Mouse (Mus musculus): ENCODE measurements around the gene Rab11fip3. TPM values are rescaled to one million over a fixed set of nuclear protein-coding genes. Genes with fewer than 3 reads are reported as not detected.

The Rab11fip3 gene
- total and polyA plus RNA-seq, 3 experiments = 3.0 to 13.9 (median 9.3) TPM

DNA sequence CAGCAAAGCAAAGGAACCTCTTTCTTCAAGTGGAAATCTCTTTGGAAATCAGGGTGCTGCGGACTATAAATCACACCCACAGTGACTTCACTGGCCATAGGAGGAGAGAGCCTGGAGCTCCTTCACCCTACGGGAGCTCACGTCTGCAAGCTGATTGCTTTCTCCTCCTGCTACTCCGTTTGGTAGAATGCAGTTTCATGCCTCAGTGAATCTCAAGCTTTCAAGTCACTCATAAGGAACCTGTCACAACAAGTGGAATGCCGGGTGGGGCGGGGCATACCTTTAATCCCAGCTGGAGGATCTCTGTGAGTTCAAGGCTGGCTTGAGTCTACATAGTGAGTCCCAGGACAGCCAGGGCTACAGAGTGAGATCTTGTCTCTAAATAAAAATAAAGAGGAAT is 14.2 kb downstream of the Rab11fip3 start:
- DNase-seq (ENCODE audit: low spot score) (no peak), ATAC-seq (ENCODE audit: extremely low read depth, insufficient number of reproducible peaks, low FRiP score, poor library complexity, severe bottlenecking) (no peak)
- H3K4me3 ChIP-seq (ENCODE audit: low read depth, low read length) = no peak overlapping the region
- H3K9me3 ChIP-seq (replicated peaks) = no peaks in the 10 kb centered on the region
- peaks cover 33% of the 10 kb centered on the region for H3K36me3 ChIP-seq (replicated peaks)
- no peak for TF ChIP-seq POLR2AphosphoS5 (IDR thresholded peaks at IDR 0.05; ENCODE audit: insufficient replicate concordance, low read depth, low read length)
- TF ChIP-seq CTCF (IDR thresholded peaks at IDR 0.05; ENCODE audit: low read depth, low read length) = no peak
- TF ChIP-seq GATA2 (IDR thresholded peaks at IDR 0.05; ENCODE audit: borderline replicate concordance, low read depth, low read length) = no peak
- TF ChIP-seq TAL1 (conservative IDR thresholded peaks at IDR 0.05; ENCODE audit: low read depth, low read length) = no peak
- TF ChIP-seq GATA1 (IDR thresholded peaks at IDR 0.05; ENCODE audit: borderline replicate concordance, low read length) = no peak
- no peaks in the 10 kb centered on the region for H3K27me3 ChIP-seq (ENCODE audit: insufficient read depth, low read length)
- peaks cover 7% of the 10 kb centered on the region; the same call in 1 of the 2 replicates for H3K4me1 ChIP-seq (ENCODE audit: insufficient read depth, low read depth, low read length)

DNA sequence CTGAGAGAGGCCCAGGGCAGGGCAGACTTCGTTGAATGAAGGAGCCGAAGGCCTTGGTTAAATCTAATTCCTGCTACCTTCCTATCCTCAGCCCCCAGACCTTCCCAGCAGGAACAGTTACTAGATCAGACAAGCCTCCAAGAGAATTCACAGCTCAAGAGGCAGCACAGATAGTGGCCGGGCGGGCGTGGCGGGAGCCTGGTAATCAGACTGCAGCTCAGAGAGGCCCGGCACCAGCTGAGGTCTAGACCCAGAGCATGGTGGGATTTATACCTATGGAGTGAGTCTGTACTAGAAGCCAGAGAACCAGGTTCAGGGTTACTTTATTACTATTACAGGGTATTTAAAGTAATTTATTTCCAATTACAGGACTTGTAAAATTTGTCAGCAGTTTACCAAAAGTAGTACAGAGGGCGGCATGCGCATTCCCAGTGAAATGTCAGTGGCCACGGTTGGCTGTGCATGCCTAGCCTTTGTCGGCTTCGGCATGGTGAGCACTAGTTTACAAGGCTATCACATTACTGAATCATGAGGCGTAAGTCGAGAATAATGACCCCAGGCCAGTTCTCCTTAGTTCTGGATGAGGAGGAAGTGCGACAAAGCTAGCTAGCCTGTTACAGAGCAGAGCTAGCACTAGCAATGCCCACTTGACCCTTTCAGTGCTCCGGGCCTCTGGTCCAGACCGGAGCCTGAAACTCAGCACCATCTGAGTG is 15.1 kb downstream of the Rab11fip3 start:
- H3K4me1 ChIP-seq (ENCODE audit: insufficient read depth, low read depth, low read length) = peaks cover 8% of the 10 kb centered on the region; the same call in 1 of the 2 replicates
- peaks cover 26% of the 10 kb centered on the region for H3K36me3 ChIP-seq (replicated peaks)
- no peak for TF ChIP-seq POLR2AphosphoS5 (IDR thresholded peaks at IDR 0.05; ENCODE audit: insufficient replicate concordance, low read depth, low read length)
- TF ChIP-seq TAL1 (conservative IDR thresholded peaks at IDR 0.05; ENCODE audit: low read depth, low read length) = no peak
- no peak for TF ChIP-seq GATA2 (IDR thresholded peaks at IDR 0.05; ENCODE audit: borderline replicate concordance, low read depth, low read length)
- TF ChIP-seq GATA1 (IDR thresholded peaks at IDR 0.05; ENCODE audit: borderline replicate concordance, low read length) = no peak
- no peak for TF ChIP-seq CTCF (IDR thresholded peaks at IDR 0.05; ENCODE audit: low read depth, low read length)
- H3K27me3 ChIP-seq (ENCODE audit: insufficient read depth, low read length) = no peaks in the 10 kb centered on the region
- H3K4me3 ChIP-seq (ENCODE audit: low read depth, low read length) = no peak overlapping the region
- ATAC-seq (ENCODE audit: extremely low read depth, insufficient number of reproducible peaks, low FRiP score, poor library complexity, severe bottlenecking) (no peak), DNase-seq (ENCODE audit: low spot score) (no peak)
- H3K9me3 ChIP-seq (replicated peaks) = no peaks in the 10 kb centered on the region

DNA sequence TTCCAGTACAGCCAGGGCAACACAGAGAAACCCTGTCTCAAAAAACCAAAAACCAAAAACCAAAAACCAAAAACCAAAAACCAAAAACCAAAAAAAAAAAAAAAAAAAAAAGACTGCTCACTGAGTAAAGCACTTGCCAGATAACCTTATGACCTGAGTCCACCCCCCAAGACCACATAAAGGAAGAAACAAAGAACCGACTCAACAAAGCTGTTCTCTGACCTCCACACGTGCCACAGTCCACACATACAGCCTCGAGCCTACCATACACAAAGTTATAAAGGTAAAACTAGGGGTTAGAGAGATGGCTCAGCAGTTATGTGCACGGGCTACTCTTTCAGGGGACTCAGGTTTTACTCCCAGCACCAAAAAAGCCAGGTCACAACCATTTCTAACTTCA is 16.6 kb downstream of the Rab11fip3 start:
- Histone ChIP-seq H3K36me3 (replicated peaks) (peaks cover 18% of the 10 kb centered on the region), H3K9me3 (replicated peaks) (no peaks in the 10 kb centered on the region), H3K4me3 (ENCODE audit: low read depth, low read length) (no peak overlapping the region), H3K27me3 (ENCODE audit: insufficient read depth, low read length) (no peaks in the 10 kb centered on the region), H3K4me1 (ENCODE audit: insufficient read depth, low read depth, low read length) (peaks cover 8% of the 10 kb centered on the region; the same call in 1 of the 2 replicates)
- DNase-seq (ENCODE audit: low spot score) (no peak), ATAC-seq (ENCODE audit: extremely low read depth, insufficient number of reproducible peaks, low FRiP score, poor library complexity, severe bottlenecking) (no peak)
- no peak for TF ChIP-seq GATA1 (IDR thresholded peaks at IDR 0.05; ENCODE audit: borderline replicate concordance, low read length)
- no peak for TF ChIP-seq TAL1 (conservative IDR thresholded peaks at IDR 0.05; ENCODE audit: low read depth, low read length)
- no peak for TF ChIP-seq POLR2AphosphoS5 (IDR thresholded peaks at IDR 0.05; ENCODE audit: insufficient replicate concordance, low read depth, low read length)
- TF ChIP-seq CTCF (IDR thresholded peaks at IDR 0.05; ENCODE audit: low read depth, low read length) = no peak
- no peak for TF ChIP-seq GATA2 (IDR thresholded peaks at IDR 0.05; ENCODE audit: borderline replicate concordance, low read depth, low read length)

DNA sequence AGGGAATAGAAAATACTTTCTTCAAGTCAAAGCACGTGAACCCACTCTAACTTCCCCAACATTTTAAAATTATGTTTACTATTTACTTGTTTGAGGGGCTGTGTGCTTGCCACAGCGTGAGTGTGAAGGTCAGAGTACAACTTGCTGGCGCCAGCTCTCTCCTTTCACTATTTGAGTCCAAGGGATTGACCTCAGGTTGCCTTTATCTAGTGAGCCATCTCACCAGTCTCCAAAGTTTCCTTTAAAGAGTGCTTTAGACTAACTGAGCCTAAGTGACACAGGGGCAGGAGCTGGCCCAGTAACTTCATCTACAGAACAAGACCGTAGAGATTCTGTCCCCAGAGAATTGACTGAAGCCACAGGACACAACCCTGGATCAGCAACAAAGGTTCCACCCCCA is 17.3 kb downstream of the Rab11fip3 start:
- Histone ChIP-seq H3K4me1 (ENCODE audit: insufficient read depth, low read depth, low read length) (peaks cover 8% of the 10 kb centered on the region; the same call in 1 of the 2 replicates), H3K36me3 (replicated peaks) (peaks cover 12% of the 10 kb centered on the region), H3K27me3 (ENCODE audit: insufficient read depth, low read length) (no peaks in the 10 kb centered on the region), H3K9me3 (replicated peaks) (no peaks in the 10 kb centered on the region), H3K4me3 (ENCODE audit: low read depth, low read length) (no peak overlapping the region)
- no peak for DNase-seq (ENCODE audit: low spot score)
- TF ChIP-seq POLR2AphosphoS5 (IDR thresholded peaks at IDR 0.05; ENCODE audit: insufficient replicate concordance, low read depth, low read length) (no peak), GATA2 (IDR thresholded peaks at IDR 0.05; ENCODE audit: borderline replicate concordance, low read depth, low read length) (no peak), CTCF (IDR thresholded peaks at IDR 0.05; ENCODE audit: low read depth, low read length) (no peak), TAL1 (conservative IDR thresholded peaks at IDR 0.05; ENCODE audit: low read depth, low read length) (no peak), GATA1 (IDR thresholded peaks at IDR 0.05; ENCODE audit: borderline replicate concordance, low read length) (no peak)
- ATAC-seq (ENCODE audit: extremely low read depth, insufficient number of reproducible peaks, low FRiP score, poor library complexity, severe bottlenecking) = no peak

DNA sequence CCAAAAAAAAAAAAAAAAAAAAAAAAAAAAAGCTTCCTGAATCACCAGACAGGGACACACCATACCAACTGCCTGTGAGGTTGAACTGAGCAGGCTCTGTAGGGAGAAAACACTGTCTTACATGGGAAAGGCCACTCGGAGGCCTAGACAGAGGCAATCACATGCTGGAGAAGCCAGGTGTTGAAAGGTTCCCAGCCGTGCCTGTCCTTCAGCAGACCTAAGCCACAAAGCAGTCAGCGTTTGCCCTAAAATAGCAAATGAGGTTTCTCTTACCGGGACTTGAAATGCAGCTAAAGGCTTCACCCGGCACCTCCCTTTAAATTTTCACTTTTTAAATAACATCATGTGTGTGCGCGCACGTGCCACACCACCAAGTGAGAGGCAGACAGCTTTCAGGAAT is 21.2 kb downstream of the Rab11fip3 start:
- ATAC-seq (ENCODE audit: extremely low read depth, insufficient number of reproducible peaks, low FRiP score, poor library complexity, severe bottlenecking) (no peak), DNase-seq (ENCODE audit: low spot score) (no peak)
- Histone ChIP-seq H3K36me3 (replicated peaks) (peaks cover 2% of the 10 kb centered on the region), H3K4me1 (ENCODE audit: insufficient read depth, low read depth, low read length) (peaks cover 5% of the 10 kb centered on the region; the same call in 1 of the 2 replicates), H3K27me3 (ENCODE audit: insufficient read depth, low read length) (no peaks in the 10 kb centered on the region), H3K9me3 (replicated peaks) (no peaks in the 10 kb centered on the region), H3K4me3 (ENCODE audit: low read depth, low read length) (no peak overlapping the region)
- TF ChIP-seq GATA1 (IDR thresholded peaks at IDR 0.05; ENCODE audit: borderline replicate concordance, low read length) (no peak), TAL1 (conservative IDR thresholded peaks at IDR 0.05; ENCODE audit: low read depth, low read length) (no peak), POLR2AphosphoS5 (IDR thresholded peaks at IDR 0.05; ENCODE audit: insufficient replicate concordance, low read depth, low read length) (no peak), GATA2 (IDR thresholded peaks at IDR 0.05; ENCODE audit: borderline replicate concordance, low read depth, low read length) (no peak), CTCF (IDR thresholded peaks at IDR 0.05; ENCODE audit: low read depth, low read length) (no peak)

DNA sequence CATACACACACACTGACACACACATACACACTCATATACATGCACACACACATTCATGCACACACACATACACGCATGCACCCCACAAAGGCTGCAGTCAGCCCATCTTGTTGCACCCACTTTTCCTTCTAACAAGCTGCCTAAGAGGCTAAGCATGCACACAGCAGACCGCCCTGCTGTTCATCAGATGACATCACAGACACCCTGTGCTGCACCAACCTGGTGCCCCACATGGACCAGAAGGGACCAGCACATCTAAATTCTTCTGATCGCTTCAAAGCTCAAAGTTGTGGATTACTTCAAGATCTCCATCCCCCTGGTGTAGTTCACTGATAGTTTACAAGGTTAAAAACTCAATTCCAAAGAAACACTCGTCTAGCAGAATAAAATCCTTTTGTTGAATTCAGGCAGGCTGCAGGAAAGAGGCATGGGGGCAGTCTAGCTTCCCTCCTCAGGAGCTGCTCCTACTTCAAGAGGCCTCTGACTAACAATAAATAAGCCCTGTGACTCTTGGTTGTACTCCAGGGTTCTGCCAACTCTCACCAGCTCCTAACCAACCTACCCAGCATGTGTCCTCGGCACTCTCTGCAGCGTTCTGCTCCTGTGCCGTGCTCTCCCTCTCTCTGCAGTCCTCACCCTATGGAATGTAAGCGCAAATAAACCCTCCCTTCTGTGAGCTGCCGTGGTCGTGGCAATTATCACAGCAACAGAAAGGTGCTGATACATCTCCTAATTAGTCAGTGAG is 22.9 kb downstream of the Rab11fip3 start:
- no peak for DNase-seq (ENCODE audit: low spot score)
- peaks cover 3% of the 10 kb centered on the region for H3K36me3 ChIP-seq (replicated peaks)
- TF ChIP-seq TAL1 (conservative IDR thresholded peaks at IDR 0.05; ENCODE audit: low read depth, low read length) (no peak), POLR2AphosphoS5 (IDR thresholded peaks at IDR 0.05; ENCODE audit: insufficient replicate concordance, low read depth, low read length) (no peak), GATA2 (IDR thresholded peaks at IDR 0.05; ENCODE audit: borderline replicate concordance, low read depth, low read length) (no peak), GATA1 (IDR thresholded peaks at IDR 0.05; ENCODE audit: borderline replicate concordance, low read length) (no peak), CTCF (IDR thresholded peaks at IDR 0.05; ENCODE audit: low read depth, low read length) (no peak)
- no peak overlapping the region for H3K4me3 ChIP-seq (ENCODE audit: low read depth, low read length)
- no peaks in the 10 kb centered on the region for H3K9me3 ChIP-seq (replicated peaks)
- H3K4me1 ChIP-seq (ENCODE audit: insufficient read depth, low read depth, low read length) = peaks cover 5% of the 10 kb centered on the region; the same call in 1 of the 2 replicates
- ATAC-seq (ENCODE audit: extremely low read depth, insufficient number of reproducible peaks, low FRiP score, poor library complexity, severe bottlenecking) = no peak
- H3K27me3 ChIP-seq (ENCODE audit: insufficient read depth, low read length) = no peaks in the 10 kb centered on the region
